Mouse (Mus musculus) yolk sac, embryonic 10.5 days (tissue): Measurements from ENCODE around the gene Cbx5.
A peak's percentile ranks its signal among the peaks of the same experiment; 100 is the strongest.
"Not testable (repeated sequence)": the region's sequence is repeated elsewhere in the genome, so short reads cannot be mapped to it uniquely, and the experiment has no call there.

Experiments used
- DNase-seq: peaks from one replicate; pipeline ENCODE4 v3.0.0-alpha.2; 2017; ENCODE audit warnings: low spot score

Cbx5 gene

DNA sequence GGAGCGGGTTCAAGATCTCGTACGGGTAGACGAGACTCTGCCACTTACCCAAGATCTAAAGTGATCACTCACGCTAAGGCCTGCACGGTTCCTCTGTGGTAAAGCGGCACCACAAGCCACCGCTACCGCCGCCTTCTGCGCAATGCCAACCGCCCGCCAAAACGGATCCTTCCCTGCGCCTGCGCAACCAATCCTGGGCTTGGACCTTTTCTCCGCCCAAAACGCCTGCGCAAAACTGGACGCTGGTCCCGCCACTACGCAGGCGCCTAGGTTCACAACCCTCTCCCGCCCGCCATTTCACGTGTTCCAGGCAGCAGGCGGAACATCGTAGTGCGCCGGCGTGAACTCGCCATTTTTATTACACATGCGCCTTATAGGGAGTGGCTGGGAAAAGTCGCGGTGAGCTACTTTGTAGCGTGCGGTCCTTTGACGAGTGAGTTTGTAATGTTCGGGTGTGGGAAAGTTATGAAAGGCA, at the start of gene Cbx5:
Cbx5 (minus strand) TSS at position 132 of the 475 bp plus-strand sequence.
- peak; percentile 98 for DNase-seq

DNA sequence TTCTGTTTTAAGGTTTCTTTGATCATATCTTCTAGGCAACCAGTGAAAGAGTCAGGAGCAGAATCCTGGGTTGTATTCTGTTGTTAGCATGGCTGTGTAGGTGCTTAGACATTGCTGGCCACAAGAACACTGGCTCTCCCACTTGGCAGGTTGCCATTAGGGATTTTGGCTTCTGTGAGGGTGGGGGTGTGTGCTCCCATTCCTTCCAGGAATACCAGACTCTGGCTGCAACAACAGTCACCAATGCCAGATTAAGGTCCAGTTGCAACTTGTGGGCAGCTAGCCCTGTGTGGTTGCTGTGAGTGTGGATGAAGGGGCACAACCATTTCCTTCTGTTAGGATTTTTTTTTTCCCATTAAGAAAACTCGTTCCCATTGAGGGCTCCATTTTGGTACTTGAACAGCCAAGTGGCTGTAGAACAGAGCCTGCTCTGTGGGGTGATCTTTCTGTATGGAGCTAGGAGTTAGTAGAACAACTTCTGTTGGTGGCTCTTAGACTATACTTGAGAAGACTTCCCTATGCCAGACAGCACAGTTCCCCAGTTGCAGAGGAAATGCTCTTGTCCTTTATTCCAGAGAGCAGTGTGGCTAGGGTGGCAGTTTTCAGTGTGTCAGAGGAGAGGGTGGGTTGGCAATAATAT, 46.3 kb upstream of the Cbx5 start:
- no peak for DNase-seq

DNA sequence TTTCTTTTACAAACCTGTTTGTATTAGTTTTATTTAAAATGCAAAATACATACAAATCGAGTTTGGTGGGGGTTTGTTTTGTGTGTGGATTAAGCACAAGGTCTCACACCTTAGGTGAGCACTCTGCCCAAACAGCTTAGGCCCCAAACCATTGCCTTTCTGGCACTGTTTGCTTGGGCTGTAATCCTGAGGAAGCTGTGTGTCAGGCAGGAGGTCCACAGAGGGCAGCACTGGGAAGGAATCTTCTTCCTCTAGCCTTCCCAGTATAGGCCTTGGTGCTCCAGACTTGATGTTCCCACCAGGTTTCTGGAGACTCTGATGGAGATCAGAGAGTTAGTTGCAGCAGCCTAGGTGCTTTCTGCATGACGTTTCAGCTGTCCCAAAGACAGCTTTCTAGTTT, 45.0 kb upstream of the Cbx5 start:
- no peak for DNase-seq

DNA sequence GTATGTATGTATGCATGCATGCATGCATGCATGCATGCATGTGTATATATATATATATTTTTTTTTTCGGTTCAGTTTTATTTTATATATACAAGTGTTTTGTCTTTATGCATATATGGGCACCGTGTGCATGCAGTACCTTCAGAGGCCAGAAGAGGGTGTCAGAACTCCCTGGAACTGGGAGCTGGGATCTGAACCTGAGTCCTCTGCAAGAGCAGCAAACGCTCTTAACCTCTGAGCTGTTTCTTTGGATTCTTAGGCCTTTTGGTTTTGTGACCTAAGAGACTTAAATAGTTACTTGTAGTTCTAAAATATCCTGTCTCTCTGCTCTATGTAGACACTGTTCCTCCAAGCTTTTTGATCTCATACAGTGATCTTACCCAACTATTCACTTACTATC, 44.5 kb upstream of the Cbx5 start:
- no peak for DNase-seq

DNA sequence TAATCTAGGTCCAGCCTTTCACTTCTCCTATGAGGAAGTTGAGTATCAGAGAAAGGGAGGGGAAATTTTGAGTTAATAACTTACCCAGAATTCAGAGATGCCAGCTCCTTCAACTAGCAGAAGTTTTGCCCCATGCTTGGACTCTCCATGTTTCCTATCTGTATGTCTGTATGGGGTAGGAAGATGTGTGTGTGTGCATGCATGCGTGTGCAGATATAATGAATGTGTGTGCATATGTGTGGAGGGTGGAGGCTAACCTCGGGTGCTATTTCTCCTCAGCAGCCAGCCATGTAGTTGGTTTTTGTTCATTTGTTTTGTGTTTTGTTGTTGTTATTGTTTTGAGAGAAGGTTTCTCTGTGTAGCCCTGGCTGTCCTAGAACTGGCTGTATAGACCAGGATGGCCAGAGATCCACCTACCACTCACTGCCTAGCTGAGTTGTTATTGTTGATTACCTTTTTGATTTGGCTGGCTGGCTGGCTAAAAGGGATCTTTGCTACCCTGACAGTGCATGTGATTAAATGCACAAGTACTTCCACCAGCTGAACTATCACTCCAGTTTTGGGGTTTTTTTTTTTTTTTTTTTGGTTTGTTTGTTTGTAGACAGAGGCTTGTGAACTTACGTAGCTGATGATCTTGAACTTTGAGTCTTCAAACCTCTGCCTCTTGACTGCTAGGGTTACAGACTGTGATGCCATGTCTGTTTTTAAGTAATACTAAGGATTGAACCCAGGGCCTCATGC, 42.0 kb upstream of the Cbx5 start:
- DNase-seq: no peak

GRCm38 (mm10) chr15:103280817-103281464, 41.3 kb upstream of the Cbx5 start:
- peak; percentile 66 for DNase-seq

- no peak for DNase-seq
These were observed 40.1 kb upstream of the Cbx5 start for GRCm38 (mm10) chr15:103279750-103280149.

DNA sequence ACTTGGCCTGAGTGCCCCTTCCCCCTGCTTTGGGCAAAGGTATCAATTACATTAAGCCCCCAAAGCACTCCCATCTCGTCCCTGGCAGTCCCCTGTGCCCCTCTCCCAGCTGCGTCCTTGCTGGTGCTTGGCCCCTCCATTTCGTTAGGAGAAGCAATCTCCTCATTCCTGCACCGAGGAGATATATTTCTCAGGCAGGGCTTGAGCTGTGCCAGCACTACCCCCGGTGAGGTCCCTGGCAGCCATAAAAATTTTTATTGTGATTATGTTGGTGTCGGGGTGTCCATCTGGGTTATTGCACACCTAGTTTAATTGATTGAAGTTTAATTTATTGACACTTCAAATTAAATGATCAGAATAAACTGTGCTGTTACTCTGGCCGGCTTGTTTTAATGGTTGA, 38.3 kb upstream of the Cbx5 start:
- no peak for DNase-seq

GRCm38 (mm10) chr15:103275943-103276342, 36.3 kb upstream of the Cbx5 start:
- DNase-seq: not testable (repeated sequence)

DNA sequence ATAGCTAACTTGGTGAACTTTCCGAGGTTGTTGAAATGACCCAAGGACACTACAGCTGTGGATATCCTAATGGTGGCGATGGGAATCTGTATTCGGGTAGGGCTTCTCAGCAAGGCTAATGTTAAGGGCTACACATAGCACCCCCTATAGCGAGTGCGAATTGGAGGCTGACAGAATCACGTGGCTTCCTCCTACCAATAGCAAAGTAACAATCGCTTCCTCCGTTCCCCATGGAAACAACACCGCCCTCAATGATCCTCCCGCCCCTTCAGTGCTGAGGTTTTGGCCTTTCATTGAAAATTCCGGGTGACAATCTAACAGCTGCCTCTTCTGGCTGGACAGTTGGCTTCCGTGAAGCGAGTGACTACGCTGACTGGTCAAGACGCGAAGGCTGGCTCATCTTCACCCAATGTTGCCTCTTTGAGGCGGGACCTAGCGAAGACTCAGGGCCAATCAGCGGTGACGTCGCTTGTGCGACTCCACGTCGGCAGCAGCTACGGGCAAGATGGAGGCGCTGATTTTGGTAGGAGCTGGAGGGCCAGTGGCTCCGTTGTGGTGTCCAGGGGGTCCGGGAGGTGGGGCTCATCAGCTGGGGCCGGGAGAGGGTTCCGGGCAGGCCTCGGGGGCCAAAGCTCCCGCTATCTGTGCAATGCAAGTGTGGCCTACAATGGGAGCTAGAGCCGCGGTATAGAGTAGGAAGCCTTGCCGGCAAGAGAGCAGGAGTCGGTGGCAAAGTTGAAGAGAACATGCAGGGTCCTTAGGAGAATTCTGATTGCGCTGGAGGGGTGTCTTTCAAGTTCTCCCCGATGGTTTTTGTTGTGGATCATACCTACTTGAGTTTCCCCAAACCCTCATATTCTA, 33.0 kb upstream of the Cbx5 start, which contains the start of gene Copz1:
Copz1 (plus strand) TSS at position 296 of the 861 bp plus-strand sequence.
- peak; percentile 98 for DNase-seq

DNA sequence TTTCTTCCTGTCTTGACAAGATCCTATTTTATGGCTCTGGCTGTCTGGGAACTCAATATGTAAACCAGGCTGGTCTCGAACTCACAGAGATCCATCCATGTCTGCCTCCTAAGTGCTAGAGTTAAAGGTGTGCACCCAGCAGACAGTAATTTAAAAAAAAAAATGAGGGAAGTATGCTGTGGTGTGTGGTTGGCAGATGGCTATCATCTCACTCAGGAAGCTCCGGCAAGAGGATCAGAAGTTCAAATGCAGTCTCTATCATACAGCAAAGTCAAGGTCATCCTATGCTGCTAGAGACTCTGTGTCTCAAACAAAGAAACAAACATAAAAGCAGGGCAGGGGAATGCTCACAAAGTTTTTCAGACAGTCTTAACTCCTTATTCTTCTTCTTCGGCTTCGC, 29.3 kb upstream of the Cbx5 start:
- DNase-seq: no peak

- DNase-seq: no peak
These were observed 25.2 kb upstream of the Cbx5 start for GRCm38 (mm10) chr15:103264794-103265193.

DNA sequence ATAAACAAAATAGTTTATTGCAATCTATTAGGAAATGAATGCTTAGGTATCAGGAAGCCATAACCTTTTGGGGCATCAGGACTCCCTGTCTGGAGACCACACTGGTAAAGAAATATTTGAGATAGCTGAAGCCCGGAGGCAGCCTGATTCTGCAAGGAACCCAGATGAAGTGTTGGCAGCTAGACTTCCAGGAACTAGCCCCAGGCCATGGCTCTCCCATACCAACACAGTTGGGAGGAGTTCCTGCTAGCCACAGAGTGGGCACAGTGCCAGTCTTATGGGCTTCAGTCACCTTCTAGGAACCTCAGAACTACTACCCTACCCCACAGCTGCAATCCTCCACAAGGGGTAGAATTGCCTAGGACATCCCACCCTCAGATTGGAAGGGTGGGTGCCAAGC, 20.4 kb upstream of the Cbx5 start:
- no peak for DNase-seq

DNA sequence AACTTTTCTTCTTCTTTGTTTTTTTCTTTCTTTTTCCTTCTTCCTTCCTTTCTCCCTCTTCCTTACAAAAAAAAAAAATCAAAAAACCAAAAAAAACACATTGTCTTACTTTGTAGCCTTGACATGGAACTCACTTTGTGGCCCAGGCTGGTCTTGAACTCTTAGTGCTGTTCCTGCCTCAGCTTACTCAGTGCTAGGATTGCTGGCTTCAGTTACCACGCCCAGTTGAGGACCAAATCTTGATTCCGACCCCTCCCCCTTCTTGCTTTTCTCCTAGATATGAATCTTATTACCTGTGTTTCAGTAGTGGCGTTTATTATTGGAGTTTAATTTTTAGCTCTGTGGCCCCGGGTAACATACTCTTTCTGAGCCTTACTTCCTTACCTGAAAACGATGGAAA, 19.5 kb upstream of the Cbx5 start:
- DNase-seq: no peak

DNA sequence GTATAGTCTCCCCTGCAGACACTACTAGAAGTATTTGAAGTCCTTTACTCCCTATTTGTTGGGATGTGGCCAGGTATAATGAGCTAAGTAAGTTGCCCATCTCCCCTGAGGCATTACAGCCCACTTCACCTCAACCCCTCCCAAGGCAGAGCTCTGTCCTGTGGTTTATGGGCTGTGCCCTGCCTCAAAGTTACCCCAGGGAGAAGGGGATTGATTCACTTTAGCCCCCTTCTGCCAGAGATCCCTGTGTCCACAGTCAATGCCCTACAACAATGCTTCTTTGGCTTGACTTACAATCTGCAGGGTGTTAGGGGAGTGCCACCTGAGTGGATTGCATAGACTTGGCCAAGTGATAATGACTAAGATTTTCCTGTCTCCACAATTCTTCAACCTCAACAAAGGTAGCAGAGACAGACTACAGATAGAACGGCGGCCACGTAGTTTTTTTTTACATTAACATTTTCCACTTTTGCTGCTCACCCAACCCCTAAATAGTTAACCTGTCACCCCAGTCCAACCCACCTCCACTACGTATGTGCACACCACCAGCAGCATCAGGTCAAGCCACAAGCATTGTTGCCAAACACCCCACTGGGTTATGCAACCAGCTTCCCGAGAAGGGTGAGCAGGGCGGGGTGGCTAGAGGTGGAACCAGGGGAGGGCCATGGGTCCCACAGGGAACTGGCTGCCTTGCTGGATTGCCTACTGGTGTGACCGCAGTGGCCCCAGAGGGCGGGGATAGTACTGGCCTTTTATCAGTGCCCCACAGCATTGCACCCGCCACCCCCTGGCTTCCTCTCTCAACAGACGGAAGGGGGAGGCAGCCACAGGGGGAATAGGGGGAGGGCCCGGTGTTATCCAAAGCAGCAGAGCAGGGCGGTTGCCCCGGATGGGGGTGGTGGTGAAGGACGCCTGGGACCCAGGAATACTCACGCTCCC, 18.4 kb upstream of the Cbx5 start, which contains the start of gene Nfe2:
Nfe2 (minus strand) TSS at position 614 of the 939 bp plus-strand sequence.
- peak; percentile 79 for DNase-seq

GRCm38 (mm10) chr15:103256210-103256986, 16.8 kb upstream of the Cbx5 start:
- no peak for DNase-seq

DNA sequence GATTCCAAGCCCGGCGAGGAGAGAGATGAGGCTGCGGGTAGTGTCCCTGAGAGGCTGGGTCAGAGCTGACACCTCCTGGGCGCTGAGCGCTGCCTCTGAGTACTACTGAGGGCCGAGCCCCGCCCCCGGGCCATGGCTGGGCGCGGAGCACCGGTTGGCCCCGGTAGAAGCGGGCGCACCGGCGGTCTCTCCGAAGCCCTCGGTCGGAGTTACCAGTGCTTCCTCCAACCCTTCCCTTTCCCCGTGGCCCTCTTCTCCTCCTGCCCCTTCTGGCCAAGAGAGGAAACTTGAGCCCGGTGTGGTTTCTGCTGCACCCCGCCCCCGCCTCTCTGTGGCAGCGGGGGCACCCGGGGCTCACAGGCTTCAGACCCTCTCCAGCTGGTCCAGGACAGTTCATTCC, 15.6 kb upstream of the Cbx5 start:
- no peak for DNase-seq

DNA sequence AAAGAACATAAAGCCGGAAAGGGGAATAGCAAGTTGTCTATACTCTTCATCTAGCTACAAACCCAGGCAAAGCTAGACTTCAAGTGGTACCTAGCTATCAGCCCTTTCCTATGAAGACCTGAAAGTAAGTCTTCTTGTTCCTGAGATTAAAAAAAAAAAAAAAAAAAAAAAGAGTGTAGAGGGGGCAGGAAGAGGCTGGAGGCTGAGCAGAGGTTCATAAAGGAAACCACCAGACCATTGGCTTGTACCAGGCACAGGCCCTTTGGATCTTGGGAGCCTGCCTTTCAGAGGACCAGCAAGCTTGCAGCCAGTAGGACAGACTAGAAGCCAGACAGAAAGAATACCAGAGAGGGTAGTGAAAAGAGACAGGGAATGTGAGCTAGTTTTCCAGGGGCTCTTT, 13.7 kb upstream of the Cbx5 start:
- no peak for DNase-seq

DNA sequence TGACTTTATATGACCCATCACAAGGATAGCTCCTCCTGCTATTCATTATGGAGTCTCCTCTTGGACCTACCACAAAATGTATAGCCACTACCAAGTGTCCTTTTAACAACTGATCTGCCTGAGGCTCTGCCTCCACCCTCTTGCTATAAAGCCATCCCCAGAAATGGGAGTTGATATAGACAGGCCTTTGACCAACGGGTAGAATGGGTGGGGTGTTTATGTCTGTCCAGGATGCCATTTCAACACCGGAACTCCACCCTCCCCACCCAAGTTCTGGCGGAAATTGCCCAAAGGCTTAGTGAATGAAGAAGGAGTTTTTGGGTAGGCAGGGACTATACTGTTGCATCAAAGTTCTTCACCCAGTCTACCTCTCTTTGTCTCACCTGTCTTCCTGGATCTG, 13.0 kb upstream of the Cbx5 start:
- no peak for DNase-seq

DNA sequence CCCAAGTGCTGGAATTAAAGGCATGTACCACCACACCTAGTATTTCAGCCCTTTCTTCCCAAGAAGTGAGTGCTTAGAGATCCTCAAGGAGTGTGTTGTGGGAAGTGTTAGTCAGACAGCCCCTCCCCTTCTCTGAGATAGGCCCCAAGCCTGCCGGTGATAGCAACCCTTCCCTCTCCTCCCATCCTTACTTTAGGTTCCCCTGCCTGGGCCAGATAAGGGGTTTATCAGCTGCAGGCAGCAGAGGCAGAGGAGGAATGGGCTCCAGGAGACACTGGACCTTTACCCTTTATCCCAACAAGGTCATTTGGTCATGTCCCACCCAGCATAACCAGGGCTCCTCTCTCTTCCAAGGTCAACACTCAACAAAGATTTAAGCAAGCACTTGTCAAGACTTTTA, 12.0 kb upstream of the Cbx5 start:
- DNase-seq: peak; percentile 54
